Mouse (Mus musculus) ES-E14 (cell line): ENCODE measurements around the gene Cped1.

ENCODE experiments used
- HCFC1 ChIP-seq: IDR thresholded peaks from 2 replicates; pipeline ENCODE4 v1.6.1; 2012; ENCODE audit warnings: low read length, inconsistent platforms, borderline replicate concordance; ENCODE audit not compliant: insufficient read depth
- ZNF384 ChIP-seq: IDR thresholded peaks from 2 replicates; pipeline ENCODE4 v1.6.1; 2012; ENCODE audit warnings: low read depth, low read length, inconsistent platforms

DNA sequence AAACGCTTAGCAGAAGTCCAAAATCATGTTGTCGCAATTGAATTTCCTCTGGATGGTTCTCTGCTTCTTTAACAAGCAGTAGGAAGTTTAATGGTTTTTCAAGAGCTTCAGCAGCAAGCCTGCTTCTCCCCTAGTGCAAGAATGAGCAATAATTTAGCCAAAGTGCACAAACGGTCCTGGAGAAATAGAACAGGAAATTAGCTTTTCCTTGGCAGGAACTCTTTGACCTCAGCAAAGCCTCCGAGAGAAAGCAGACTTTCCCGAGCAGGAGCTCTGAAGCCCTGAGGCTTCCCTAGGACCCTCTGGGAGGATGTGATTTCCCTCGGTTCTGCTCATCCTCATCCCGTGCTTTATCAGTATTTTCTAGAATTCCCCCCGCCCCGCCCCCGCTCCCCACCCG is 13.3 kb downstream of the Cped1 start:
- TF ChIP-seq ZNF384 (no peak), HCFC1 (no peak)
